Mouse (Mus musculus) neural tube, embryonic 11.5 days (tissue): ENCODE measurements around the gene Nwd2. TPM values are rescaled to one million over a fixed set of nuclear protein-coding genes. Genes with fewer than 3 reads are reported as not detected.

Source experiments
- ATAC-seq: fragments of 200-750 bp; cut with Nextera tagmentation; 2 replicates; pipeline ENCODE4 v1.8.0; 2017; ENCODE audit warnings: moderate number of reproducible peaks, mild to moderate bottlenecking, moderate TSS enrichment, moderate library complexity; ENCODE audit not compliant: insufficient read depth, low FRiP score, low TSS enrichment
- DNase-seq: peaks from one replicate; pipeline ENCODE4 v3.0.0-alpha.2; 2015; ENCODE audit warnings: low spot score
- H3K27ac ChIP-seq: fragments of 300-500 bp; sonication (generic); 2 replicates; pipeline ENCODE4 v1.5.1; 2014; ENCODE audit warnings: low read depth, mild to moderate bottlenecking, low read length
- H3K27me3 ChIP-seq: fragments of 300-500 bp; sonication (generic); 2 replicates; pipeline ENCODE4 v1.6.1; 2014; ENCODE audit warnings: mild to moderate bottlenecking, low read length, mixed read lengths; ENCODE audit not compliant: control insufficient read depth, insufficient read depth
- H3K36me3 ChIP-seq: fragments of 300-500 bp; sonication (generic); 2 replicates; pipeline ENCODE4 v1.6.1; 2014; ENCODE audit warnings: mild to moderate bottlenecking, low read length, moderate library complexity, mixed read lengths; ENCODE audit not compliant: control insufficient read depth, insufficient read depth
- H3K4me1 ChIP-seq: fragments of 300-500 bp; sonication (generic); 2 replicates; pipeline ENCODE4 v1.6.1; 2014; ENCODE audit warnings: low read length, mixed read lengths; ENCODE audit not compliant: control insufficient read depth, insufficient read depth
- H3K4me2 ChIP-seq: fragments of 300-500 bp; sonication (generic); 2 replicates; pipeline ENCODE4 v1.6.1; 2014; ENCODE audit warnings: low read depth, mild to moderate bottlenecking, moderate library complexity
- H3K4me3 ChIP-seq: fragments of 300-500 bp; sonication (generic); 2 replicates; pipeline ENCODE4 v1.5.1; 2014; ENCODE audit warnings: low read depth, low read length
- H3K9ac ChIP-seq: fragments of 300-500 bp; sonication (generic); 2 replicates; pipeline ENCODE4 v1.6.1; 2014; ENCODE audit warnings: mild to moderate bottlenecking, low read length
- H3K9me3 ChIP-seq: fragments of 300-500 bp; sonication (generic); 2 replicates; pipeline ENCODE4 v1.6.1; 2016; ENCODE audit warnings: low read length; ENCODE audit not compliant: control insufficient read depth
- WGBS: fragments of 180-500 bp; shearing (Covaris S2); extraction: QIAGEN DNeasy Blood & Tissue Kit; methylation state at CpG from one replicate; pipeline ENCODE4 v1.1.7; 2014; 5-methylcytosine and 5-hydroxymethylcytosine counted together
- polyA plus RNA-seq: library from polyadenylated mRNA; unstranded; fragments of >200 nt; fragmentation: Nextera tagmentation; extraction: Ambion mirVana; gene quantifications from 2 replicates; pipeline ENCODE4 v1.2.1, GENCODE M21; 2014

The Nwd2 gene
- polyA plus RNA-seq, 1 experiment from 2014 or later, result 5.6 TPM

GRCm38 (mm10) chr5:63735521-63735920 is 86.6 kb downstream of the Nwd2 start:
- Histone ChIP-seq H3K4me2 (no peak overlapping the region), H3K9me3 (no peaks in the 10 kb centered on the region), H3K4me1 (no peaks in the 10 kb centered on the region), H3K4me3 (no peak overlapping the region), H3K9ac (no peak overlapping the region), H3K27me3 (no peaks in the 10 kb centered on the region), H3K36me3 (no peaks in the 10 kb centered on the region), H3K27ac (no peak overlapping the region)
- WGBS, result 80% methylated on average over 7 of the region's 7 CpGs
- DNase-seq (no peak), ATAC-seq (no peak)

GRCm38 (mm10) chr5:63743426-63743825 is 94.5 kb downstream of the Nwd2 start:
- no peak for DNase-seq
- H3K9me3 ChIP-seq, result no peaks in the 10 kb centered on the region
- WGBS, result 95% methylated on average over 2 of the region's 2 CpGs
- no peak for ATAC-seq
- no peak overlapping the region for H3K4me2 ChIP-seq
- no peaks in the 10 kb centered on the region for H3K4me1 ChIP-seq
- H3K27ac ChIP-seq, result no peak overlapping the region
- no peaks in the 10 kb centered on the region for H3K27me3 ChIP-seq
- H3K4me3 ChIP-seq, result no peak overlapping the region
- H3K9ac ChIP-seq, result no peak overlapping the region
- H3K36me3 ChIP-seq, result no peaks in the 10 kb centered on the region

GRCm38 (mm10) chr5:63748299-63748698 is 99.4 kb downstream of the Nwd2 start:
- no peaks in the 10 kb centered on the region for H3K36me3 ChIP-seq
- 69% methylated on average over 2 of the region's 2 CpGs for WGBS
- H3K4me2 ChIP-seq, result no peak overlapping the region
- no peaks in the 10 kb centered on the region for H3K9me3 ChIP-seq
- no peak overlapping the region for H3K4me3 ChIP-seq
- H3K27ac ChIP-seq, result no peak overlapping the region
- H3K9ac ChIP-seq, result no peak overlapping the region
- H3K27me3 ChIP-seq, result no peaks in the 10 kb centered on the region
- no peak for ATAC-seq
- DNase-seq, result no peak
- no peaks in the 10 kb centered on the region for H3K4me1 ChIP-seq

- no peaks in the 10 kb centered on the region for H3K27me3 ChIP-seq
- no peak overlapping the region for H3K4me2 ChIP-seq
- H3K9ac ChIP-seq, result no peak overlapping the region
- no peaks in the 10 kb centered on the region for H3K4me1 ChIP-seq
- DNase-seq (no peak), ATAC-seq (no peak)
- H3K36me3 ChIP-seq, result no peaks in the 10 kb centered on the region
- no peak overlapping the region for H3K4me3 ChIP-seq
- no peak overlapping the region for H3K27ac ChIP-seq
- WGBS, result 78% methylated on average over 1 of the region's 1 CpGs
- H3K9me3 ChIP-seq, result no peaks in the 10 kb centered on the region
These were observed 99.9 kb downstream of the Nwd2 start for GRCm38 (mm10) chr5:63748759-63749158.

GRCm38 (mm10) chr5:63755092-63755761 is 106.3 kb downstream of the Nwd2 start:
- Histone ChIP-seq H3K4me1 (no peaks in the 10 kb centered on the region), H3K9ac (no peak overlapping the region), H3K4me2 (no peak overlapping the region), H3K36me3 (no peaks in the 10 kb centered on the region), H3K4me3 (no peak overlapping the region), H3K9me3 (no peaks in the 10 kb centered on the region), H3K27ac (no peak overlapping the region), H3K27me3 (no peaks in the 10 kb centered on the region)
- ATAC-seq (no peak), DNase-seq (no peak)
- 70% methylated on average over 5 of the region's 5 CpGs for WGBS

- no peak overlapping the region for H3K27ac ChIP-seq
- 80% methylated on average over 3 of the region's 3 CpGs for whole genome bisulfite sequencing
- no peak overlapping the region for H3K4me3 ChIP-seq
- DNase-seq (no peak), ATAC-seq (no peak)
- no peaks in the 10 kb centered on the region for H3K27me3 ChIP-seq
- no peak overlapping the region for H3K9ac ChIP-seq
- H3K4me2 ChIP-seq, result no peak overlapping the region
- no peaks in the 10 kb centered on the region for H3K4me1 ChIP-seq
- H3K36me3 ChIP-seq, result no peaks in the 10 kb centered on the region
- no peaks in the 10 kb centered on the region for H3K9me3 ChIP-seq
These were observed 107.0 kb downstream of the Nwd2 start for GRCm38 (mm10) chr5:63755938-63756337.

GRCm38 (mm10) chr5:63765886-63766285 is 117.0 kb downstream of the Nwd2 start:
- Histone ChIP-seq H3K4me2 (no peak overlapping the region), H3K4me3 (no peak overlapping the region), H3K9me3 (no peaks in the 10 kb centered on the region), H3K27me3 (no peaks in the 10 kb centered on the region), H3K4me1 (no peaks in the 10 kb centered on the region), H3K27ac (no peak overlapping the region), H3K9ac (no peak overlapping the region), H3K36me3 (no peaks in the 10 kb centered on the region)
- 93% methylated on average over 4 of the region's 4 CpGs for WGBS
- no peak for ATAC-seq
- no peak for DNase-seq

GRCm38 (mm10) chr5:63766715-63767114 is 117.8 kb downstream of the Nwd2 start:
- no peak overlapping the region for H3K27ac ChIP-seq
- no peaks in the 10 kb centered on the region for H3K4me1 ChIP-seq
- no peak overlapping the region for H3K4me3 ChIP-seq
- DNase-seq, result peak; percentile 60
- H3K36me3 ChIP-seq, result no peaks in the 10 kb centered on the region
- no peaks in the 10 kb centered on the region for H3K9me3 ChIP-seq
- 0 out of 2 replicates have a peak, but pooled peaks have one; percentile 50 for ATAC-seq
- 50% methylated on average over 6 of the region's 6 CpGs for WGBS
- H3K27me3 ChIP-seq, result no peaks in the 10 kb centered on the region
- no peak overlapping the region for H3K4me2 ChIP-seq
- no peak overlapping the region for H3K9ac ChIP-seq

- no peak for DNase-seq
- WGBS, result 83% methylated on average over 8 of the region's 8 CpGs
- H3K36me3 ChIP-seq, result no peaks in the 10 kb centered on the region
- no peak overlapping the region for H3K9ac ChIP-seq
- no peaks in the 10 kb centered on the region for H3K4me1 ChIP-seq
- ATAC-seq, result no peak
- no peaks in the 10 kb centered on the region for H3K27me3 ChIP-seq
- H3K4me3 ChIP-seq, result no peak overlapping the region
- no peak overlapping the region for H3K27ac ChIP-seq
- H3K4me2 ChIP-seq, result no peak overlapping the region
- no peaks in the 10 kb centered on the region for H3K9me3 ChIP-seq
These were observed 118.6 kb downstream of the Nwd2 start for GRCm38 (mm10) chr5:63767464-63767863.
